Mouse (Mus musculus): ENCODE data around the gene Pparg.

- TF ChIP-seq POLR2A (IDR thresholded peaks at IDR 0.05; ENCODE audit: low read depth, low read length) (no peak), CTCF (IDR thresholded peaks at IDR 0.05; ENCODE audit: extremely low read depth, insufficient read depth, insufficient read length, insufficient replicate concordance) (no peak)
Observed at GRCm38 (mm10) chr6:115464661-115465060, 103.9 kb downstream of the Pparg start.
